Mouse (Mus musculus) kidney, adult 8-10 months (tissue): ENCODE data around the gene Rad9a.

ENCODE experiments used
- DNase-seq, 2 experiments: peaks; one replicate each; pipeline ENCODE4 v3.0.0; 2022

Rad9a gene

GRCm38 (mm10) chr19:4192251-4192985 lies 9.0 kb downstream of the Rad9a start:
- DNase-seq = no peak

- DNase-seq = peak; percentile 91 to 92
Observed at GRCm38 (mm10) chr19:4191528-4192250, 9.8 kb downstream of the Rad9a start, which contains the start of gene Ppp1ca. Gene Ppp1ca, plus strand, starts transcription at chr19:4192065.

- DNase-seq = no peak
Observed at GRCm38 (mm10) chr19:4190831-4191334, 10.6 kb downstream of the Rad9a start, which contains the start of gene Tbc1d10c. Gene Tbc1d10c, minus strand, starts transcription at chr19:4191284.

DNA sequence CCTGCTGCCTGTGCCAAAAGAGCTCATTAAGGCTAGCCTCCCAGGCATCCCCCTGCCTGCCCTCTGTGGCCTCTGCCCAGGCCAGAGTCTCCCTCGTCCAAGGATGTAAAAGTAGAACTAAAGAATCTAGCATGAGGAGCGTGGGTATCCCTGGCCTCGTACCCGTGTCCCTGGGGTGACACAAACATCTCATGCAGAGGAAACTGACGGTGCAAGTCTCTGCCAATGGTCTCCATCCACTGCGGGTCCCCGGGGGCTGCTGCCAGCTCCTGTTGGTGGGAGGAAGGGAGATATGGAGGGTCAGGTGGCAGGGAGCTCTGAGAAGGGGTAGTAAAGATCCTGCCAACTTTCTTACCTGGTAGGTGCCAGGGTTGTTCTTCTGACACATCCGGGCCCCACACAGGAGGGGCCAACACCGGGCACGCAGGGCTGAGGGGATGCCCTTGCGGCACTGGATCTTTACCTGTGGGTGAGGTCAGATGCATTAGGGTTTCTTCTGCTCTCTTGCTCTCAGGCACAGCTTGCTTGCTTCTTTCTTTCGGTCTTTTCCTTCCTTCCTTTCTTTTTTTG lies 12.3 kb downstream of the Rad9a start:
- DNase-seq = no peak

GRCm38 (mm10) chr19:4187303-4187702 lies 14.2 kb downstream of the Rad9a start:
- DNase-seq = no peak

GRCm38 (mm10) chr19:4184976-4185975 lies 16.2 kb downstream of the Rad9a start:
- no peak for DNase-seq

GRCm38 (mm10) chr19:4183689-4184088 lies 17.8 kb downstream of the Rad9a start:
- DNase-seq = no peak

- no peak for DNase-seq
Observed at GRCm38 (mm10) chr19:4181892-4182291, 19.6 kb downstream of the Rad9a start.

DNA sequence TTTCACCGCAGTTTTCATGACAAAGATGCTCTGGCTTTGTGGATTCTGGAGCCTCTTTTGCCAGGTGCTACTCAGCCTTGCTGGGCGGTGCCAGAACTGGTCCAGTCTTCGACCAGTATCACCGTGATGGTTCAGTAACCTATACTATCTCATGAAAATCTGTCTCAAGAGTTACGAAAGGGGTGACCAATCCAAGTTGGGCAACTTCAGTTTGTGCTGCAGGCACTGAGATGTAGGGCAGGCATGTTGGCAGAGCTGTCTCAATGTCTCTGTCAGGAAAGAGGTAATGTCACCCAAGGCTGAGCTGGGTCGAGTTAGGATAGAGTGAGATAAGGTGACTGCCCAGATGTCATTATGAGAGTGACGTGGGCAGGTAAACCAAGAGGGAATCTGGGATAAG lies 21.1 kb downstream of the Rad9a start:
- DNase-seq = no peak

DNA sequence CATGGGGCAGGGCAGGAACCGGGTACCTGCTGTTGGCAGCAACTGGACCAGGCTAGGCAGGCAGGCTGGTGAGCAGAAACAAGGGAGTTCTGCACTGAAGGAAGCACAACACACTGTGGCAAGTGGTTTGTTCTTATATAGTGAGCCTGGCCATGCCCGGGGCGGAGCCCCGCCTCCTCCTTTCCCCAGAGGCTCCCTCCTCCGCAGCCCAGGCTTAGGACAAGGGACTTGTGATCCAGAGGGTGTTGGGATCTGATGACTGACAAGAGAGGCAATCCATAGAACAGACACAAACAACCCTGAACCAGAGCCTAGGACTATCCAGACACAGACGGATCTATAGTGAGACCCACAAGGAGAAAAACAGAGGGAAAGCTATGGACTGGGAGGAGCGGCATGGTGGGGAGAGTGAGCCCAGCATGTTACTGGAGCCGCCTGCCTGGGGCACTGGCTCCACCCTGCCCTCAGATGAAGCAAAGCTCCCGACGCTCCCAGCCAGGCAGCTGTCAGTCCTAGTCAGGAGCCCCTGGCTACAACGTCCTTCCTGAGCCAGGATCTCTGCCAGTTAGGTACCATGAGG lies 26.0 kb downstream of the Rad9a start, which contains the start of gene Carns1:
Gene Carns1, minus strand, starts transcription at position 112 of the 580 bp plus-strand sequence.
- DNase-seq = no peak

DNA sequence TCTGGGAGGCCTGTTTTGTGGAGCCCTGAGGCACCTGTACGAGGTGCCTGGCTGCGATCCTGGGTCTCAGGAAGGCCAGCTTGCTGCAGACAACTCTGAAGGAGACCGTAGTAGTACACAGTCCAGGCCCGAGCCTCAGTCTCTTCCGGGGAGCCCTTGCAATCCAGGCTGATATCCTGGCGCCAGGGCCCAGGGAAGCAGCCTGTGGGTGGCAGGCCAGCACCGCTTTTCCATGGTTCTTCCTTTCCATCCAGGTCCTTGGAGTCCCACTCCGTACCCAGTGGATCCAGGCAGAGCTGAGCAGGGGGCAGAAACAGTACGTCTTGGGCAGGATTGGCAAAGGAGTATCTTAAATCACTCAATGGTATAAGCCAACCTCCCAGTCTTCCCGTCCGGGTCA lies 28.5 kb downstream of the Rad9a start:
- DNase-seq = no peak

DNA sequence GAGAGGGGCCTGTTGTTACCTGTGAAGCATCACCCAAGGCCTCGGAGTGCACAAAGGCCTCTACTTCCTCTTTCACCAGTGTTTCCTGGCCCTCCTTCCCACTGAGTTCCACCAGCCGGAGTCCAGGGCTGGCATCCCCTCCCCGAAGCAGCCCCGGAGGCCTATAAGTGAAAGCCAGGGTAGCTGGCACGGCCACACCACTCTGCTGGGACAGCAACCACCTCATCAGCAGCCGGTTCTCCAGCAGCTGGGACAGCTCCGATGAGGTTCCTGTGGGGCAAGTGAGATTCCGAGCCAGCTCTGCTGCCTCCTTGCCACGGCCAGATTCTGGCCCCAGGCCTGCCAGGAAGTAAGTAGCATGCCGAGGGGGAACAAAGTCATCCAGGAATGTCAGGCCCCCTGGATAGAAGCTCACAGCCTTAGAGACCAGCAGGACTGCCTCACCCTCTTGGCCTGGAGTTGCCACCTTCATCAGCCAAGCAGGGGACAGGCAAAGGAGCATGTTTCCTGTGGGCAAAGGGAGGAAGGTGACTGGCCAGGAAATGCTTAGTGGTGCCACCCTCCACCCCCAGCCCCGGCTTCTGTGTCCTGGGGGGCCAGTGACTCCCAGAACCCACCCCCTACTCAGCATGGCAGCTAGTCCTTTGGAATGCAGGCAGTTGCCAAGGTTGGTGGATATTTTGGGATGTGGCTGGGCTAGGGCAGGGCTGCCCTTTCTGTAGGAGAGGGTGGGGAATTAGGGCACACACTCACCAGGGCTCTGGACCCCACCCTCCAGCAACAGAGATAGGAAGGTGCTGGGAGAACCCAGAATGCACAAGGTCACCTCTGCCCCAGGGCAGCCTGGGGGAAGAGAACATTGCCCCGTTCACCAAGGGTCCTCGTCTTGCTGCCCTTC lies 29.8 kb downstream of the Rad9a start:
- DNase-seq = no peak

- no peak for DNase-seq
Observed at GRCm38 (mm10) chr19:4170723-4171392, 30.6 kb downstream of the Rad9a start.

DNA sequence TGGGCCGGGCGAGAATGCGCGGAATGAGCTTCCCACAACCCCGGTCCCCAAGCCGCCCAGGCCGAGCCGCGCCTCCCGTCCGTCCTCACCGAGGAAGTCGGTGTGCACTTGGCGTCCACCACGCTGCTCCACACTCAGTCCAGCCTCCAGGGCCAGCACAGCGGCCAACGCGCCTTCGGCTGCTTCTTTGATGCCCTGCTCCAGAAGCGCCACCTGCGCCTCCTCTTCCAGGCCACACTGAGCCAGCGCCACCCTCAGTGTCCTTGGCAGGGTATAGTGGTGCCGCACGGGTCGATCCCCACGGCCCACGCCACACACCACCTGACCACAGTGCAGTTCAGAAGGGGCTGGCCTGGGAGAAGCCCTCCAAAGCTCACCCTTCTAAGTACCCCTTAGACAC lies 31.7 kb downstream of the Rad9a start:
- DNase-seq = no peak

DNA sequence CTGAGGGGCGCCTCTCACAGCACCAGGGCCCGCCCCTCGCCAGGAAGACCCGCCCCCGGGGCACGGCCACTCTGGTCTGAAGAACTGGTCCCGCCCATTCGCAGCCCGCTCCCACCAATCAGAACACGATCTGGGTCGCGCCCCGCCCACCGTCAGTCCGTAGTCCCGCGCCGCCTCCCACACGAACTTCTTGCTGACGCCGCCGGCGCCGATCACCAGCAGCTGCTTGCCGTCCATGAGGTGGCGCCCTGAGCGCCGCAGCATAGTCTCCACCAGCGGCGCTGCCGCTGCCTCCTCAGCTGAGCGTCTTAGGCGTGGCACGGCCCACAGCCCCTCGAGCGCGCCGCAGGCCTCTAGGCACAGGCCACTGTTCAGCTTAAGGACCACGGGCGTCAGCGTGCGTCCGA lies 32.1 kb downstream of the Rad9a start:
- peak; percentile 99 to 100 for DNase-seq

- DNase-seq = no peak
Observed at GRCm38 (mm10) chr19:4166678-4167476, 34.6 kb downstream of the Rad9a start.

DNA sequence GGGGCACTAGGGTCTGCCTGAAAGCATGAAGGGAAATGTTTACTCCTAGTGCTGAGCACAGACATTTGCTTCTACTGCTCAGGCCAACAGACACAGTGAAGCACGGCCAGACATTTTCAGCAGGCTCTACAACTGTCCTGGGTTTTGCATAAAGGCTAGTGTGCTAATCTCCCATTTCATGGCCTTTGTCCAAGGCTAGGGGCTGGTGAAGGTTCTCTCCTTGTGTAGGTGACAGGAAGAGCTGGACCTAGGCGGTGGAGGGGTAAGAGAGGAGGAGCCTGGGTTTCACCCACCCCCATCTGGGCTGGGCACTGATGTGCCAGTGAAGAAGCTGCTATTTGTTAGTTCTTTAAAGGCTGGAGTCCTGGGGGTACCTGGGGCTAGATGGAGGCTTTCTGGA lies 36.7 kb downstream of the Rad9a start:
- no peak for DNase-seq

- DNase-seq = no peak
Observed at GRCm38 (mm10) chr19:4164100-4164499, 37.4 kb downstream of the Rad9a start.

GRCm38 (mm10) chr19:4163543-4163887 lies 37.9 kb downstream of the Rad9a start:
- no peak for DNase-seq
